7 mouse cellular contexts compared by ENCODE assay signal in the genomic region with DNA sequence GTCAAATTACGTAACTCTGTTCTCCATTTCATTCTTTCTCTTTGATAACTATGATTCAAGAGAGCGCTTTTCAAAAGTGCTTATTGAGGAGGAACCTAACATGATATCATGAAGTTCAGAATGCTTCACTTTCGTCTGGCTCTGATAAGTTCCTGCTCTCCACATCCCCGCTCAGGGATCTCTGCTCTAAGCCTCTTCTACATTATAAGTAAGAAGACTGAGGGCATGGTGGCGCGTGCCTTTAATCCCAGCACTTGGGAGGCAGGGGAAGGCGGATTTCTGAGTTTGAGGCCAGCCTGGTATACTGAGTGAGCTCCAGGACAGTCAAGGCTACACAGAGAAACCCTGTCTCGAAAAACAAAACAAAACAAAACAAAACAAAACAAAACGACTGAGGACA. TPM values are rescaled to one million over a fixed set of nuclear protein-coding genes. Genes with fewer than 3 reads are reported as not detected.
A peak's percentile ranks its signal among the peaks of the same experiment; 100 is the strongest.
DNase-seq lines count a peak whose midpoint lies in the region; ATAC-seq and TF ChIP-seq lines count a peak whose summit lies in the region.

No protein-coding gene starts in this region.

- TF ChIP-seq CTCF in liver, embryonic 14.5 days (IDR thresholded peaks at IDR 0.05; ENCODE audit: low read depth): no peak

- TF ChIP-seq EP300 in liver, embryonic 14.5 days (IDR thresholded peaks at IDR 0.05; ENCODE audit: low read depth): no peak

- H3K27ac ChIP-seq in hindbrain, embryonic 13.5 days: no peak overlapping the region
- no peak overlapping the region for H3K27ac ChIP-seq in liver, embryonic 14.5 days

- H3K4me3 ChIP-seq in hindbrain, embryonic 13.5 days: peak overlapping the region; percentile 81
- peak overlapping the region; percentile 94 for H3K4me3 ChIP-seq in liver, embryonic 14.5 days (ENCODE audit: insufficient read depth in 1 of 2, low read depth in 2 of 2, low read length in 2 of 2)

- WGBS in hindbrain, embryonic 13.5 days: 25% methylated on average over 9 of the region's 9 CpGs
- 16% methylated on average over 9 of the region's 9 CpGs for WGBS in liver, embryonic 14.5 days (ENCODE audit: insufficient replicate concordance)

- 0 out of 2 replicates have a peak, but pooled peaks cover 3% of the 10 kb centered on the region for H3K27me3 ChIP-seq in hindbrain, embryonic 13.5 days
- H3K27me3 ChIP-seq in liver, embryonic 14.5 days (ENCODE audit: control insufficient read depth, insufficient read depth, low read length): no peaks in the 10 kb centered on the region; the same call in 1 of the 2 replicates
- no peaks in the 10 kb centered on the region for H3K27me3 ChIP-seq in splenic B cell, adult 2 months (ENCODE audit: control insufficient read depth, insufficient read depth, low read length, poor library complexity, severe bottlenecking)

- no peaks in the 10 kb centered on the region; the same call in 1 of the 2 replicates for H3K36me3 ChIP-seq in hindbrain, embryonic 13.5 days
- no peaks in the 10 kb centered on the region for H3K36me3 ChIP-seq in liver, embryonic 14.5 days (replicated peaks; ENCODE audit: control insufficient read depth, insufficient read depth, low read depth)
- no peaks in the 10 kb centered on the region for H3K36me3 ChIP-seq in splenic B cell, adult 2 months (ENCODE audit: control insufficient read depth, insufficient read depth, low read length, poor library complexity, severe bottlenecking)

- peak overlapping the region; percentile 85 for H3K4me2 ChIP-seq in hindbrain, embryonic 13.5 days
- H3K4me2 ChIP-seq in liver, embryonic 14.5 days (ENCODE audit: low read depth): peak overlapping the region; percentile 89

- H3K4me1 ChIP-seq in hindbrain, embryonic 13.5 days (replicated peaks): peaks cover 18% of the 10 kb centered on the region
- H3K4me1 ChIP-seq in liver, embryonic 14.5 days (replicated peaks; ENCODE audit: control insufficient read depth in 2 of 2, insufficient read depth in 2 of 2, low read length in 1 of 2): peaks cover 2 to 7% of the 10 kb centered on the region in 2 experiments; a peak in 2 of 4 replicates

- DNase-seq in 3T3-L1 (ENCODE audit: low read depth, low spot score) (peak; percentile 18), 416B (ENCODE audit: low read depth) (peak; percentile 12)
- peak; percentile 7 to 28 for DNase-seq in cerebellum, postnatal 36 days
- peak in 2 of 3 experiments; percentile 13 to 14 for DNase-seq in liver, embryonic 14.5 days (ENCODE audit: low read depth in 3 of 3, low spot score in 3 of 3)
- DNase-seq in splenic B cell, adult 2 months (ENCODE audit: low read depth, low spot score): peak; percentile 13
- no peak for DNase-seq in right cerebral cortex, postnatal 4 days

- ATAC-seq in hindbrain, embryonic 13.5 days (ENCODE audit: low FRiP score): no peak
- no peak for ATAC-seq in liver, embryonic 14.5 days (ENCODE audit: insufficient read depth)

- H3K9ac ChIP-seq in hindbrain, embryonic 13.5 days: peak overlapping the region; percentile 88
- H3K9ac ChIP-seq in liver, embryonic 14.5 days (replicated peaks): peak overlapping the region; percentile 87

- H3K9me3 ChIP-seq in hindbrain, embryonic 13.5 days: no peaks in the 10 kb centered on the region
- H3K9me3 ChIP-seq in liver, embryonic 14.5 days (ENCODE audit: control insufficient read depth, low read length): no peaks in the 10 kb centered on the region

RNA-seq across cellular contexts. Expression of a gene that starts 0.3 kb away (rescaled TPM):
- 35.7 and 37.1 TPM in 2 replicates for polyA plus RNA-seq in hindbrain, embryonic 13.5 days (2015; fragmentation: Nextera tagmentation; extraction: Ambion mirVana)
- polyA plus RNA-seq in liver, embryonic 14.5 days (2012; rRNA removed): 6.4 and 8.0 TPM in 2 replicates
- polyA plus RNA-seq in liver, embryonic 14.5 days (2014; fragmentation: Nextera tagmentation; extraction: Ambion mirVana): 12.6 and 14.7 TPM in 2 replicates
